Mouse (Mus musculus) forebrain, embryonic 10.5 days (tissue): Measurements from ENCODE around the gene Gpr137c. TPM values are rescaled to one million over a fixed set of nuclear protein-coding genes. Genes with fewer than 3 reads are reported as not detected.

ENCODE experiments used
- DNase-seq: peaks from one replicate; pipeline ENCODE4 v3.0.0-alpha.2; 2017; ENCODE audit warnings: low spot score; ENCODE audit errors: extremely low spot score
- H3K27ac ChIP-seq: fragments of 300-500 bp; sonication (generic); 2 replicates; pipeline ENCODE4 v1.5.1; 2016; ENCODE audit warnings: mild to moderate bottlenecking
- H3K27me3 ChIP-seq: fragments of 300-500 bp; sonication (generic); 2 replicates; pipeline ENCODE4 v1.6.1; 2016; ENCODE audit warnings: mild to moderate bottlenecking; ENCODE audit not compliant: poor library complexity, severe bottlenecking
- H3K36me3 ChIP-seq: fragments of 300-500 bp; sonication (generic); replicated peaks from 2 replicates; pipeline ENCODE4 v1.6.1; 2016; ENCODE audit warnings: mild to moderate bottlenecking, moderate library complexity
- H3K4me1 ChIP-seq: fragments of 300-500 bp; sonication (generic); 2 replicates; pipeline ENCODE4 v1.6.1; 2016
- H3K4me3 ChIP-seq: fragments of 300-500 bp; sonication (generic); 2 replicates; pipeline ENCODE4 v1.5.1; 2016; ENCODE audit warnings: mild to moderate bottlenecking, moderate library complexity
- H3K9me3 ChIP-seq: fragments of 300-500 bp; sonication (generic); 2 replicates; pipeline ENCODE4 v1.6.1; 2016; ENCODE audit warnings: mild to moderate bottlenecking, moderate library complexity
- WGBS: fragments of 180-500 bp; shearing (Covaris S2); methylation state at CpG from one replicate; pipeline ENCODE4 v1.1.7; 2016; 5-methylcytosine and 5-hydroxymethylcytosine counted together
- polyA plus RNA-seq: library from polyadenylated mRNA; unstranded; fragments of >200 nt; fragmentation: Nextera tagmentation; extraction: Ambion mirVana; gene quantifications from 2 replicates; pipeline ENCODE4 v1.2.1, GENCODE M21; 2016

Gene Gpr137c
- 3.3 and 4.5 TPM in 2 replicates for polyA plus RNA-seq

- peak; percentile 98 for DNase-seq
- Histone ChIP-seq H3K36me3 (no peaks in the 10 kb centered on the region), H3K4me3 (peak within 1 kb of the TSS; percentile 73), H3K4me1 (peaks cover 24% of the 10 kb centered on the region), H3K27me3 (no peaks in the 10 kb centered on the region), H3K27ac (peak within 1 kb of the TSS; percentile 95), H3K9me3 (no peaks in the 10 kb centered on the region)
- under 1% methylated on average over 78 of the region's 86 CpGs for WGBS
Measured at GRCm38 (mm10) chr14:45219281-45220089, at the start of gene Gpr137c. Gpr137c (plus strand) TSS chr14:45219717.

- WGBS = 96% methylated on average over 5 of the region's 5 CpGs
- DNase-seq = no peak
- Histone ChIP-seq H3K27ac (no peak overlapping the region), H3K4me3 (no peak overlapping the region), H3K27me3 (no peaks in the 10 kb centered on the region), H3K4me1 (0 out of 2 replicates have a peak, but pooled peaks cover 6% of the 10 kb centered on the region), H3K36me3 (no peaks in the 10 kb centered on the region), H3K9me3 (no peaks in the 10 kb centered on the region)
Measured at GRCm38 (mm10) chr14:45172260-45172659, 47.3 kb upstream of the Gpr137c start.

GRCm38 (mm10) chr14:45175012-45175740 lies 44.3 kb upstream of the Gpr137c start:
- no peaks in the 10 kb centered on the region for H3K27me3 ChIP-seq
- DNase-seq = no peak
- H3K36me3 ChIP-seq = no peaks in the 10 kb centered on the region
- H3K9me3 ChIP-seq = no peaks in the 10 kb centered on the region
- no peak overlapping the region for H3K27ac ChIP-seq
- H3K4me3 ChIP-seq = no peak overlapping the region
- H3K4me1 ChIP-seq = 0 out of 2 replicates have a peak, but pooled peaks cover 6% of the 10 kb centered on the region
- WGBS = 87% methylated on average over 14 of the region's 14 CpGs

GRCm38 (mm10) chr14:45179186-45179585 lies 40.3 kb upstream of the Gpr137c start:
- Histone ChIP-seq H3K36me3 (no peaks in the 10 kb centered on the region), H3K9me3 (no peaks in the 10 kb centered on the region), H3K4me3 (no peak overlapping the region), H3K27me3 (no peaks in the 10 kb centered on the region), H3K27ac (no peak overlapping the region), H3K4me1 (0 out of 2 replicates have a peak, but pooled peaks cover 6% of the 10 kb centered on the region)
- 80% methylated on average over 2 of the region's 2 CpGs for WGBS
- no peak for DNase-seq

- WGBS = 93% methylated on average over 2 of the region's 2 CpGs
Measured at GRCm38 (mm10) chr14:45179606-45180005, 39.9 kb upstream of the Gpr137c start.

GRCm38 (mm10) chr14:45181611-45182010 lies 37.9 kb upstream of the Gpr137c start:
- Histone ChIP-seq H3K4me1 (no peaks in the 10 kb centered on the region), H3K36me3 (no peaks in the 10 kb centered on the region), H3K9me3 (no peaks in the 10 kb centered on the region), H3K27ac (no peak overlapping the region), H3K27me3 (no peaks in the 10 kb centered on the region), H3K4me3 (no peak overlapping the region)
- WGBS = 83% methylated on average over 4 of the region's 4 CpGs
- DNase-seq = no peak

More at GRCm38 (mm10) chr14:45179606-45180005, 39.9 kb upstream of the Gpr137c start:
- no peak overlapping the region for H3K4me3 ChIP-seq
- no peaks in the 10 kb centered on the region for H3K36me3 ChIP-seq
- H3K4me1 ChIP-seq = 0 out of 2 replicates have a peak, but pooled peaks cover 6% of the 10 kb centered on the region
- no peaks in the 10 kb centered on the region for H3K27me3 ChIP-seq
- no peaks in the 10 kb centered on the region for H3K9me3 ChIP-seq
- H3K27ac ChIP-seq = no peak overlapping the region
- DNase-seq = no peak

GRCm38 (mm10) chr14:45190999-45191398 lies 28.5 kb upstream of the Gpr137c start:
- H3K36me3 ChIP-seq = 0 out of 2 replicates have a peak, but pooled peaks cover 4% of the 10 kb centered on the region
- no peak overlapping the region for H3K27ac ChIP-seq
- H3K27me3 ChIP-seq = no peaks in the 10 kb centered on the region
- H3K9me3 ChIP-seq = peaks cover 7% of the 10 kb centered on the region; the same call in 1 of the 2 replicates
- H3K4me3 ChIP-seq = no peak overlapping the region
- WGBS = 84% methylated on average over 2 of the region's 2 CpGs
- H3K4me1 ChIP-seq = no peaks in the 10 kb centered on the region
- DNase-seq = no peak

GRCm38 (mm10) chr14:45200607-45201006 lies 18.9 kb upstream of the Gpr137c start:
- Histone ChIP-seq H3K36me3 (peaks cover 7% of the 10 kb centered on the region; the same call in 1 of the 2 replicates), H3K9me3 (no peaks in the 10 kb centered on the region), H3K4me3 (no peak overlapping the region), H3K27me3 (no peaks in the 10 kb centered on the region), H3K27ac (no peak overlapping the region), H3K4me1 (no peaks in the 10 kb centered on the region)
- no peak for DNase-seq

GRCm38 (mm10) chr14:45210683-45211082 lies 8.8 kb upstream of the Gpr137c start:
- DNase-seq = no peak
- Histone ChIP-seq H3K27me3 (no peaks in the 10 kb centered on the region), H3K36me3 (peaks cover 8% of the 10 kb centered on the region), H3K27ac (no peak overlapping the region), H3K4me1 (no peaks in the 10 kb centered on the region), H3K9me3 (no peaks in the 10 kb centered on the region), H3K4me3 (no peak overlapping the region)
- 62% methylated on average over 4 of the region's 4 CpGs for WGBS

GRCm38 (mm10) chr14:45211431-45211830 lies 8.1 kb upstream of the Gpr137c start:
- Histone ChIP-seq H3K36me3 (peaks cover 8% of the 10 kb centered on the region), H3K27ac (no peak overlapping the region), H3K4me1 (no peaks in the 10 kb centered on the region), H3K27me3 (no peaks in the 10 kb centered on the region), H3K9me3 (no peaks in the 10 kb centered on the region), H3K4me3 (no peak overlapping the region)
- 94% methylated on average over 1 of the region's 1 CpGs for WGBS
- no peak for DNase-seq

GRCm38 (mm10) chr14:45216711-45217340 lies 2.7 kb upstream of the Gpr137c start:
- Histone ChIP-seq H3K9me3 (no peaks in the 10 kb centered on the region), H3K36me3 (no peaks in the 10 kb centered on the region), H3K4me3 (no peak overlapping the region), H3K4me1 (peaks cover 21% of the 10 kb centered on the region), H3K27ac (no peak overlapping the region), H3K27me3 (no peaks in the 10 kb centered on the region)
- DNase-seq = no peak
- WGBS = 95% methylated on average over 9 of the region's 9 CpGs

GRCm38 (mm10) chr14:45217693-45218092 lies 1.8 kb upstream of the Gpr137c start:
- Histone ChIP-seq H3K27ac (no peak overlapping the region), H3K27me3 (no peaks in the 10 kb centered on the region), H3K4me1 (peaks cover 24% of the 10 kb centered on the region), H3K9me3 (no peaks in the 10 kb centered on the region), H3K36me3 (no peaks in the 10 kb centered on the region), H3K4me3 (no peak overlapping the region)
- 93% methylated on average over 4 of the region's 4 CpGs for whole genome bisulfite sequencing
- DNase-seq = no peak
